Comparison of ENCODE assay signal across 10 mouse cellular contexts in the genomic region with DNA sequence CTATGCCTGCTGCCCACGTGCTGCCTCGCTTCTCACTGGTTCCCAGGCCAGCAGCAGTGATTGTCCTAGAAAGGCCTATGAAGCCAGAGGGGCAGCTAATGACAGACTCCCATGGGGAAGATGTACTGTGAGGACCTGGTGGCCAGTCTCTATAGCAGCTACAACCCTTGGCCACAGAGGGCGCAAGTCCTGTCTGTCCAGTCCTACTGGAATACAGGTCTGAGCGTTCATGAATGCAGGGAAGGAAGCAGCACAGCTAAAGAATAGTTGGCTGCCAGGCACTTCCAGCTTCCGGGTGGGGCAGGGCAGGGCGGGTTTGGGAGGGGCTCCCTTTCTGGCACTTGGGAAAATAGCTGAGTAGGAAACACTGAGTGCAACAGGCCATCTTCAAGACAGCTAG. TPM values are rescaled to one million over a fixed set of nuclear protein-coding genes. Genes with fewer than 3 reads are reported as not detected.
DNase-seq lines count a peak whose midpoint lies in the region; ATAC-seq and TF ChIP-seq lines count a peak whose summit lies in the region.
"Had no signal": no experiment of that assay in that cellular context is flagged by ENCODE, and none has a peak within 500 bp of the region (broad histone marks: within the 10 kb centered on the region; RNA-seq: fewer than 3 reads in every experiment).

No protein-coding gene starts in this region.

- peaks cover 13% of the 10 kb centered on the region for H3K36me3 ChIP-seq in hindbrain, embryonic 16.5 days (ENCODE audit: control insufficient read depth, insufficient read depth, low read length)
- H3K36me3 ChIP-seq in hindbrain, embryonic 14.5 days (replicated peaks; ENCODE audit: control insufficient read depth, insufficient read depth) = peaks cover 66% of the 10 kb centered on the region
- 0 out of 2 replicates have a peak, but pooled peaks cover 3% of the 10 kb centered on the region for H3K36me3 ChIP-seq in ES-E14 (ENCODE audit: control insufficient read depth, insufficient read depth, low read length, poor library complexity, severe bottlenecking)
- H3K36me3 ChIP-seq in hindbrain, postnatal 0 days (ENCODE audit: insufficient read depth, low read length) = peaks cover 36% of the 10 kb centered on the region
- H3K36me3 ChIP-seq in lung, embryonic 16.5 days (ENCODE audit: control insufficient read depth, insufficient read depth, low read length) = peaks cover 26% of the 10 kb centered on the region

- no peak overlapping the region for H3K9ac ChIP-seq in hindbrain, embryonic 16.5 days (ENCODE audit: low read depth, low read length)
- no peak overlapping the region for H3K9ac ChIP-seq in hindbrain, embryonic 14.5 days
- H3K9ac ChIP-seq in ES-E14 (ENCODE audit: insufficient read depth, low read depth, low read length, poor library complexity, severe bottlenecking) = no peak overlapping the region
- H3K9ac ChIP-seq in hindbrain, postnatal 0 days (replicated peaks; ENCODE audit: low read length) = no peak overlapping the region
- H3K9ac ChIP-seq in lung, embryonic 16.5 days (ENCODE audit: low read length) = no peak overlapping the region

- in situ Hi-C loops in ES-E14 (cut with MboI; ENCODE audit: low sequenced_read_pairs in 2 of 2, unreplicated experiment in 2 of 2) = no loop called here

- no peak overlapping the region for H3K4me3 ChIP-seq in hindbrain, embryonic 16.5 days (ENCODE audit: low read length)
- H3K4me3 ChIP-seq in hindbrain, embryonic 14.5 days (replicated peaks; ENCODE audit: low read length) = no peak overlapping the region
- no peak overlapping the region for H3K4me3 ChIP-seq in ES-E14 (ENCODE audit: insufficient read depth in 1 of 2, low read depth in 1 of 2, low read length in 2 of 2, poor library complexity in 1 of 2, severe bottlenecking in 1 of 2)
- no peak overlapping the region for H3K4me3 ChIP-seq in hindbrain, postnatal 0 days (ENCODE audit: low read length)
- no peak overlapping the region for H3K4me3 ChIP-seq in lung, embryonic 16.5 days (ENCODE audit: low read length)

- no peaks in the 10 kb centered on the region for H3K27me3 ChIP-seq in hindbrain, embryonic 16.5 days (replicated peaks; ENCODE audit: control insufficient read depth, insufficient read depth, low read length)
- H3K27me3 ChIP-seq in hindbrain, embryonic 14.5 days (ENCODE audit: control insufficient read depth, insufficient read depth, low read length) = no peaks in the 10 kb centered on the region
- no peaks in the 10 kb centered on the region for H3K27me3 ChIP-seq in hindbrain, postnatal 0 days (ENCODE audit: insufficient read depth, low read length)
- no peaks in the 10 kb centered on the region for H3K27me3 ChIP-seq in lung, embryonic 16.5 days (ENCODE audit: control insufficient read depth, insufficient read depth, low read depth, low read length)

- H3K4me1 ChIP-seq in hindbrain, embryonic 16.5 days (ENCODE audit: control insufficient read depth, insufficient read depth, low read depth, low read length) = no peaks in the 10 kb centered on the region
- H3K4me1 ChIP-seq in hindbrain, embryonic 14.5 days (replicated peaks; ENCODE audit: control insufficient read depth, insufficient read depth, low read length) = no peaks in the 10 kb centered on the region
- H3K4me1 ChIP-seq in ES-E14 (ENCODE audit: control insufficient read depth in 2 of 2, insufficient read depth in 2 of 2, low read length in 2 of 2, poor library complexity in 1 of 2) = peaks cover 3 to 24% of the 10 kb centered on the region in 2 experiments; a peak in 2 of 4 replicates
- no peaks in the 10 kb centered on the region for H3K4me1 ChIP-seq in hindbrain, postnatal 0 days (ENCODE audit: insufficient read depth, low read length)
- no peaks in the 10 kb centered on the region for H3K4me1 ChIP-seq in lung, embryonic 16.5 days (replicated peaks; ENCODE audit: control insufficient read depth, insufficient read depth, low read length)

- intact Hi-C loops in left cerebral cortex, postnatal 10 days (cut with DNase I) = no loop called here

- 70% methylated on average over 6 of the region's 6 CpGs for WGBS in hindbrain, embryonic 16.5 days
- WGBS in hindbrain, embryonic 14.5 days = 72% methylated on average over 6 of the region's 6 CpGs
- 66% methylated on average over 6 of the region's 6 CpGs for WGBS in hindbrain, postnatal 0 days
- WGBS in lung, embryonic 16.5 days = 58% methylated on average over 6 of the region's 6 CpGs

- DNase-seq in hindbrain, embryonic 14.5 days (ENCODE audit: low spot score) = no peak
- DNase-seq in ES-E14 (ENCODE audit: low read depth, low spot score) = no peak
- peak; percentile 16 for DNase-seq in hindbrain, postnatal 0 days (ENCODE audit: low spot score)
- DNase-seq in testis, postnatal 14 days (ENCODE audit: low spot score) = no peak
- DNase-seq in yolk sac, embryonic 10.5 days (ENCODE audit: low spot score) = no peak
- DNase-seq in left cerebral cortex, postnatal 10 days (ENCODE audit: extremely low spot score in 1 of 2, low spot score in 2 of 2) = no peak
- DNase-seq: cerebellum, postnatal 14 days had no signal

- no peaks in the 10 kb centered on the region for H3K9me3 ChIP-seq in hindbrain, embryonic 16.5 days (ENCODE audit: control insufficient read depth, low read length)
- H3K9me3 ChIP-seq in hindbrain, embryonic 14.5 days (ENCODE audit: control insufficient read depth, low read length) = no peaks in the 10 kb centered on the region
- H3K9me3 ChIP-seq in ES-E14 (ENCODE audit: control insufficient read depth, insufficient read depth, low read depth, low read length) = no peaks in the 10 kb centered on the region
- no peaks in the 10 kb centered on the region for H3K9me3 ChIP-seq in hindbrain, postnatal 0 days (ENCODE audit: low read length)
- no peaks in the 10 kb centered on the region for H3K9me3 ChIP-seq in lung, embryonic 16.5 days (ENCODE audit: control insufficient read depth, low read length)

- H3K27ac ChIP-seq in hindbrain, embryonic 16.5 days (ENCODE audit: low read depth, low read length) = peak overlapping the region; percentile 14; the same call in 1 of the 2 replicates
- H3K27ac ChIP-seq in hindbrain, embryonic 14.5 days = no peak overlapping the region
- H3K27ac ChIP-seq in ES-E14 (ENCODE audit: insufficient read depth, low read depth, low read length, poor library complexity, severe bottlenecking) = no peak overlapping the region
- H3K27ac ChIP-seq in hindbrain, postnatal 0 days = no peak overlapping the region
- H3K27ac ChIP-seq in lung, embryonic 16.5 days (ENCODE audit: low read length) = peak overlapping the region; percentile 4; the same call in 1 of the 2 replicates
- H3K27ac ChIP-seq: macrophage had no signal

- no peak overlapping the region for H3K4me2 ChIP-seq in hindbrain, embryonic 16.5 days (ENCODE audit: low read length)
- H3K4me2 ChIP-seq in hindbrain, embryonic 14.5 days (replicated peaks) = no peak overlapping the region
- H3K4me2 ChIP-seq in hindbrain, postnatal 0 days (ENCODE audit: low read depth, low read length) = no peak overlapping the region
- no peak overlapping the region for H3K4me2 ChIP-seq in lung, embryonic 16.5 days (ENCODE audit: low read depth, low read length)

- peak; percentile 59 for TF ChIP-seq CTCF in hindbrain, postnatal 0 days (IDR thresholded peaks at IDR 0.05; ENCODE audit: low read depth)

- ATAC-seq in hindbrain, embryonic 16.5 days = no peak
- ATAC-seq in hindbrain, embryonic 14.5 days (ENCODE audit: low FRiP score) = no peak
- peak; percentile 33; the same call in 1 of the 2 replicates for ATAC-seq in hindbrain, postnatal 0 days
- ATAC-seq in lung, embryonic 16.5 days (ENCODE audit: low read depth) = 0 out of 2 replicates have a peak, but pooled peaks have one; percentile 29

TF ChIP-seq in ES-E14, 5 proteins besides CTCF, POLR2A, EP300 and RAD21:
- TF ChIP-seq ZNF384 (IDR thresholded peaks at IDR 0.05; ENCODE audit: low read depth, low read length) (no peak), ZC3H11A (IDR thresholded peaks at IDR 0.05; ENCODE audit: borderline replicate concordance, low read depth, low read length) (0 out of 2 replicates have a peak, but pooled peaks have one; percentile 11), MAFK (IDR thresholded peaks at IDR 0.05; ENCODE audit: insufficient read depth, low read depth, low read length) (no peak), CHD2 (IDR thresholded peaks at IDR 0.05; ENCODE audit: low read depth, low read length) (no peak)

RNA-seq across cellular contexts. Expression of a gene that starts 15.2 kb away (rescaled TPM):
- polyA plus RNA-seq in hindbrain, embryonic 16.5 days (2015; fragmentation: Nextera tagmentation; extraction: Ambion mirVana) = 1.8 and 2.5 TPM in 2 replicates
- polyA plus RNA-seq in hindbrain, embryonic 14.5 days (2014; fragmentation: Nextera tagmentation; extraction: Ambion mirVana) = 1.2 and 2.1 TPM in 2 replicates
- 0.42 and 0.49 TPM in 2 replicates for total RNA-seq in ES-E14 (2012; rRNA removed)
- 0.10 and 0.47 TPM in 2 replicates for total RNA-seq in hindbrain, postnatal 0 days (2014; rRNA removed)
- polyA plus RNA-seq in hindbrain, postnatal 0 days (2015; fragmentation: Nextera tagmentation; extraction: Ambion mirVana) = 0.73 and 1.4 TPM in 2 replicates
- 1.1 and 1.9 TPM in 2 replicates for polyA plus RNA-seq in lung, embryonic 16.5 days (2015; fragmentation: Nextera tagmentation; extraction: Ambion mirVana)
- under 1 TPM; 0.49 to 0.63 TPM for total RNA-seq in left cerebral cortex, postnatal 10 days (2021)
- polyA plus RNA-seq: macrophage had no signal

Comparison
In these comparisons a context has a peak if more than half of its experiments do, and no peak if none do; other contexts are left out.
1. ATAC-seq: peak in hindbrain, postnatal 0 days (single experiment) and lung, embryonic 16.5 days (single experiment); none in hindbrain, embryonic 16.5 days (single experiment) and hindbrain, embryonic 14.5 days (single experiment).
2. H3K27ac ChIP-seq: peak in hindbrain, embryonic 16.5 days (single experiment) and lung, embryonic 16.5 days (single experiment); none in hindbrain, embryonic 14.5 days (single experiment), ES-E14 (single experiment) and hindbrain, postnatal 0 days (single experiment).